Mouse (Mus musculus): Measurements from ENCODE around the gene Shc3. TPM values are rescaled to one million over a fixed set of nuclear protein-coding genes. Genes with fewer than 3 reads are reported as not detected.

Shc3 gene
- total RNA-seq, 2 experiments from 2014 or later, result not detected

GRCm38 (mm10) chr13:51392256-51392655 is 177.0 kb downstream of the Shc3 start:
- ATAC-seq (replicated peaks; ENCODE audit: low FRiP score, poor library complexity, severe bottlenecking), result no peak

- ATAC-seq (replicated peaks; ENCODE audit: low FRiP score, poor library complexity, severe bottlenecking), result no peak
Measured at GRCm38 (mm10) chr13:51391359-51391916, 177.8 kb downstream of the Shc3 start.

- ATAC-seq (replicated peaks; ENCODE audit: low FRiP score, poor library complexity, severe bottlenecking), result no peak
Measured at GRCm38 (mm10) chr13:51390398-51390797, 178.8 kb downstream of the Shc3 start.

- ATAC-seq (replicated peaks; ENCODE audit: low FRiP score, poor library complexity, severe bottlenecking), result no peak
Measured at GRCm38 (mm10) chr13:51387908-51388307, 181.3 kb downstream of the Shc3 start.

GRCm38 (mm10) chr13:51384899-51385298 is 184.3 kb downstream of the Shc3 start:
- ATAC-seq (replicated peaks; ENCODE audit: low FRiP score, poor library complexity, severe bottlenecking), result no peak

- no peak for ATAC-seq (replicated peaks; ENCODE audit: low FRiP score, poor library complexity, severe bottlenecking)
Measured at GRCm38 (mm10) chr13:51381498-51381897, 187.7 kb downstream of the Shc3 start.

Other genes with a start within 250 kb of the Shc3 start
- gene S1pr3, start 160.8 kb downstream of the Shc3 start, total RNA-seq (2015; ENCODE audit: low replicate concordance), result 0.36 and 0.84 TPM in 2 replicates
- gene S1pr3, start 160.8 kb downstream of the Shc3 start, total RNA-seq (2017; ENCODE audit: low replicate concordance), result 0.13 TPM in 1 of 2 replicates, not detected in the other
- gene Cks2, start 75.8 kb upstream of the Shc3 start, total RNA-seq (2015; ENCODE audit: low replicate concordance), result 498 and 632 TPM in 2 replicates
- gene Cks2, start 75.8 kb upstream of the Shc3 start, total RNA-seq (2017; ENCODE audit: low replicate concordance), result 273 and 310 TPM in 2 replicates
- 24.1 and 28.9 TPM in 2 replicates for gene Secisbp2, start 82.3 kb upstream of the Shc3 start, total RNA-seq (2015; ENCODE audit: low replicate concordance)
- gene Secisbp2, start 82.3 kb upstream of the Shc3 start, total RNA-seq (2017; ENCODE audit: low replicate concordance), result 27.6 and 31.5 TPM in 2 replicates
- 9.6 and 14.1 TPM in 2 replicates for gene Sema4d, start 224.3 kb upstream of the Shc3 start, total RNA-seq (2015; ENCODE audit: low replicate concordance)
- 6.3 and 10.2 TPM in 2 replicates for gene Sema4d, start 224.3 kb upstream of the Shc3 start, total RNA-seq (2017; ENCODE audit: low replicate concordance)